Mouse (Mus musculus): ENCODE data around the gene Macf1.

- TF ChIP-seq CTCF (IDR thresholded peaks at IDR 0.05; ENCODE audit: extremely low read depth, insufficient read depth, low read length): no peak
- no peak for TF ChIP-seq POLR2A (IDR thresholded peaks at IDR 0.05; ENCODE audit: extremely low read depth, insufficient read depth, low read length)
Observed at GRCm38 (mm10) chr4:123335796-123336585, 348.2 kb downstream of the Macf1 start.
